Mouse (Mus musculus): Measurements from ENCODE around the gene 1700003F12Rik.

GRCm38 (mm10) chr2:154538710-154539109, 8.2 kb upstream of the 1700003F12Rik start:
- TF ChIP-seq POLR2A (IDR thresholded peaks at IDR 0.05; ENCODE audit: low read depth, low read length) (no peak), CTCF (IDR thresholded peaks at IDR 0.05; ENCODE audit: extremely low read depth, insufficient read length, insufficient replicate concordance, low read depth, low read length) (no peak)
